Mouse (Mus musculus) stomach, embryonic 16.5 days (tissue): ENCODE measurements at regions not wholly inside any gene's neighbourhood (a gene's known extent, or its start where the extent isn't known, plus 50 kb on each side); places are given as distances from the start of the nearest gene placed in this dataset.
A peak's percentile ranks its signal among the peaks of the same experiment; 100 is the strongest.

Experiments
- ATAC-seq: fragments of 200-750 bp; cut with Nextera tagmentation; 2 replicates; pipeline ENCODE4 v1.8.0; 2017; ENCODE audit warnings: moderate number of reproducible peaks, moderate TSS enrichment; ENCODE audit not compliant: insufficient read depth, low FRiP score
- H3K27ac ChIP-seq: fragments of 300-500 bp; sonication (generic); 2 replicates; pipeline ENCODE4 v1.5.1; 2014; ENCODE audit warnings: low read length
- H3K27me3 ChIP-seq: fragments of 300-500 bp; sonication (generic); 2 replicates; pipeline ENCODE4 v1.6.1; 2014; ENCODE audit warnings: low read length, control low read depth, mixed read lengths; ENCODE audit not compliant: control insufficient read depth, insufficient read depth
- H3K36me3 ChIP-seq: fragments of 300-500 bp; sonication (generic); 2 replicates; pipeline ENCODE4 v1.6.1; 2014; ENCODE audit warnings: low read length; ENCODE audit not compliant: control insufficient read depth, insufficient read depth
- H3K4me1 ChIP-seq: fragments of 300-500 bp; sonication (generic); 2 replicates; pipeline ENCODE4 v1.6.1; 2014; ENCODE audit warnings: low read length, control low read depth, mixed read lengths; ENCODE audit not compliant: control insufficient read depth, insufficient read depth
- H3K4me2 ChIP-seq: fragments of 300-500 bp; sonication (generic); 2 replicates; pipeline ENCODE4 v1.6.1; 2014; ENCODE audit warnings: low read depth, low read length, mixed read lengths
- H3K4me3 ChIP-seq: fragments of 300-500 bp; sonication (generic); replicated peaks from 2 replicates; pipeline ENCODE4 v1.5.1; 2014; ENCODE audit warnings: mild to moderate bottlenecking, low read length
- H3K9ac ChIP-seq: fragments of 300-500 bp; sonication (generic); 2 replicates; pipeline ENCODE4 v1.6.1; 2014; ENCODE audit warnings: low read length
- H3K9me3 ChIP-seq: fragments of 300-500 bp; sonication (generic); replicated peaks from 2 replicates; pipeline ENCODE4 v1.6.1; 2016; ENCODE audit warnings: low read length, control low read depth; ENCODE audit not compliant: control insufficient read depth
- WGBS: fragments of 180-500 bp; shearing (Covaris S2); extraction: QIAGEN DNeasy Blood & Tissue Kit; methylation state at CpG from one replicate; pipeline ENCODE4 v1.1.7; 2014; 5-methylcytosine and 5-hydroxymethylcytosine counted together

GRCm38 (mm10) chr6:148647423-148648390, 183.6 kb downstream of the Ipo8 start:
- H3K9ac ChIP-seq: no peak overlapping the region
- no peaks in the 10 kb centered on the region for H3K4me1 ChIP-seq
- WGBS: 66% methylated on average over 2 of the region's 2 CpGs
- no peaks in the 10 kb centered on the region for H3K27me3 ChIP-seq
- no peak overlapping the region for H3K4me2 ChIP-seq
- no peaks in the 10 kb centered on the region for H3K9me3 ChIP-seq
- H3K36me3 ChIP-seq: no peaks in the 10 kb centered on the region
- peak; percentile 47 for ATAC-seq
- H3K4me3 ChIP-seq: no peak overlapping the region
- H3K27ac ChIP-seq: no peak overlapping the region

GRCm38 (mm10) chr6:148640595-148640994, 190.7 kb downstream of the Ipo8 start:
- Histone ChIP-seq H3K9me3 (no peaks in the 10 kb centered on the region), H3K36me3 (no peaks in the 10 kb centered on the region), H3K4me3 (no peak overlapping the region), H3K4me1 (no peaks in the 10 kb centered on the region), H3K27ac (no peak overlapping the region), H3K27me3 (no peaks in the 10 kb centered on the region), H3K9ac (no peak overlapping the region), H3K4me2 (no peak overlapping the region)
- 79% methylated on average over 1 of the region's 1 CpGs for WGBS
- no peak for ATAC-seq

GRCm38 (mm10) chr6:148634148-148634547, 190.0 kb upstream of the Tmtc1 start:
- H3K9ac ChIP-seq: no peak overlapping the region
- H3K27me3 ChIP-seq: no peaks in the 10 kb centered on the region
- no peak overlapping the region for H3K4me2 ChIP-seq
- no peak overlapping the region for H3K4me3 ChIP-seq
- H3K4me1 ChIP-seq: no peaks in the 10 kb centered on the region
- 67% methylated on average over 2 of the region's 2 CpGs for WGBS
- H3K27ac ChIP-seq: no peak overlapping the region
- ATAC-seq: no peak
- H3K9me3 ChIP-seq: no peaks in the 10 kb centered on the region
- H3K36me3 ChIP-seq: no peaks in the 10 kb centered on the region

- Histone ChIP-seq H3K4me2 (no peak overlapping the region), H3K4me1 (0 out of 2 replicates have a peak, but pooled peaks cover 4% of the 10 kb centered on the region), H3K36me3 (no peaks in the 10 kb centered on the region), H3K4me3 (no peak overlapping the region), H3K9ac (no peak overlapping the region), H3K9me3 (no peaks in the 10 kb centered on the region), H3K27me3 (no peaks in the 10 kb centered on the region), H3K27ac (peak overlapping the region; percentile 8; the same call in 1 of the 2 replicates)
- no peak for ATAC-seq
- WGBS: 77% methylated on average over 1 of the region's 1 CpGs
Measured at GRCm38 (mm10) chr6:148627090-148627605, 183.0 kb upstream of the Tmtc1 start.

GRCm38 (mm10) chr6:148623119-148623770, 179.1 kb upstream of the Tmtc1 start:
- Histone ChIP-seq H3K27me3 (no peaks in the 10 kb centered on the region), H3K9ac (no peak overlapping the region), H3K36me3 (no peaks in the 10 kb centered on the region), H3K4me2 (no peak overlapping the region), H3K9me3 (no peaks in the 10 kb centered on the region), H3K4me1 (0 out of 2 replicates have a peak, but pooled peaks cover 4% of the 10 kb centered on the region), H3K4me3 (no peak overlapping the region), H3K27ac (no peak overlapping the region)
- WGBS: 92% methylated on average over 2 of the region's 2 CpGs
- ATAC-seq: no peak

GRCm38 (mm10) chr6:148620034-148620433, 175.8 kb upstream of the Tmtc1 start:
- H3K27ac ChIP-seq: no peak overlapping the region
- H3K36me3 ChIP-seq: no peaks in the 10 kb centered on the region
- peaks cover 7% of the 10 kb centered on the region for H3K4me1 ChIP-seq
- no peaks in the 10 kb centered on the region for H3K27me3 ChIP-seq
- H3K4me3 ChIP-seq: no peak overlapping the region
- no peak for ATAC-seq
- H3K4me2 ChIP-seq: no peak overlapping the region
- no peaks in the 10 kb centered on the region for H3K9me3 ChIP-seq
- 30% methylated on average over 1 of the region's 1 CpGs for WGBS
- H3K9ac ChIP-seq: no peak overlapping the region

GRCm38 (mm10) chr6:148615931-148616330, 171.7 kb upstream of the Tmtc1 start:
- Histone ChIP-seq H3K9ac (peak overlapping the region; percentile 7; the same call in 1 of the 2 replicates), H3K27ac (peak overlapping the region; percentile 50; the same call in 1 of the 2 replicates), H3K4me3 (no peak overlapping the region), H3K27me3 (no peaks in the 10 kb centered on the region), H3K36me3 (no peaks in the 10 kb centered on the region), H3K4me2 (peak overlapping the region; percentile 11; the same call in 1 of the 2 replicates), H3K4me1 (peaks cover 7% of the 10 kb centered on the region), H3K9me3 (no peaks in the 10 kb centered on the region)
- ATAC-seq: no peak; the same call in 1 of the 2 replicates
- 21% methylated on average over 4 of the region's 4 CpGs for WGBS

GRCm38 (mm10) chr6:148615442-148615841, 171.3 kb upstream of the Tmtc1 start:
- H3K27me3 ChIP-seq: no peaks in the 10 kb centered on the region
- WGBS: 26% methylated on average over 3 of the region's 3 CpGs
- peak overlapping the region; percentile 7; the same call in 1 of the 2 replicates for H3K9ac ChIP-seq
- no peak overlapping the region for H3K4me3 ChIP-seq
- peaks cover 7% of the 10 kb centered on the region for H3K4me1 ChIP-seq
- peak; percentile 56; the same call in 1 of the 2 replicates for ATAC-seq
- H3K36me3 ChIP-seq: no peaks in the 10 kb centered on the region
- peak overlapping the region; percentile 11; the same call in 1 of the 2 replicates for H3K4me2 ChIP-seq
- H3K9me3 ChIP-seq: no peaks in the 10 kb centered on the region
- H3K27ac ChIP-seq: peak overlapping the region; percentile 50; the same call in 1 of the 2 replicates

- Histone ChIP-seq H3K4me3 (no peak overlapping the region), H3K27ac (no peak overlapping the region), H3K27me3 (no peaks in the 10 kb centered on the region), H3K9me3 (no peaks in the 10 kb centered on the region), H3K36me3 (no peaks in the 10 kb centered on the region), H3K4me1 (no peaks in the 10 kb centered on the region), H3K9ac (no peak overlapping the region), H3K4me2 (no peak overlapping the region)
- WGBS: 87% methylated on average over 5 of the region's 5 CpGs
- no peak for ATAC-seq
Measured at GRCm38 (mm10) chr6:148608881-148609280, 164.7 kb upstream of the Tmtc1 start.
